Mouse (Mus musculus) layer of hippocampus, postnatal 25 days (tissue): ENCODE results near the gene Klf6. TPM values are rescaled to one million over a fixed set of nuclear protein-coding genes. Genes with fewer than 3 reads are reported as not detected.

Experiments
- DNase-seq, 2 experiments: peaks; one replicate each; pipeline ENCODE4 v3.0.0; 2022; ENCODE audit warnings: mixed read lengths in 2 of 2, low spot score in 1 of 2; ENCODE audit errors: extremely low spot score in 1 of 2
- microRNA-seq, 2 experiments: library from miRNA; unstranded; fragments of <30 nt; microRNA quantifications; one replicate each; pipeline ENCODE4 v1.2.0; 2021
- total RNA-seq, 2 experiments: library from RNA; stranded (reverse); gene quantifications; 2 replicates each; pipeline ENCODE4 v1.2.3; 2021

Gene Klf6
- total RNA-seq, 2 experiments from 2014 or later, result 28.4 to 30.7 TPM

DNA sequence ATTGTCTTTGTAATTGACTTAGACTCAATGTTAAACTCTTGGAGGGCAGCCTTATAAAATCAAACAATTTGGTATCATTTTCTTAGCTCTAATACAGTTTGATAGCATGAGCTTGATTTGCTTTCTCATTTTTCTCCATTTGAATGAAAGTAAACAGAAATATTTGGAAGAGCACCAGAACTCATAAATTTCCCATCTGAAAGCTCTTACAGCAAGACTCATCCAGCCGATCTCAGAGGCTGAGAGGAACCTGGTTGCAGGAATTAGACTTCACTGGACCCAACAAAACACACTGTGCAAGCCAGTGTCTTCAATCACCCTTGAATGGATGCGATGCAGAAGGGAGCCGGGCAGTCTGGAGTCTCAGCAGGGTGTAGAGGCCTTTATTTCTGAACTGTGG lies 34.6 kb downstream of the Klf6 start:
- no peak for DNase-seq

DNA sequence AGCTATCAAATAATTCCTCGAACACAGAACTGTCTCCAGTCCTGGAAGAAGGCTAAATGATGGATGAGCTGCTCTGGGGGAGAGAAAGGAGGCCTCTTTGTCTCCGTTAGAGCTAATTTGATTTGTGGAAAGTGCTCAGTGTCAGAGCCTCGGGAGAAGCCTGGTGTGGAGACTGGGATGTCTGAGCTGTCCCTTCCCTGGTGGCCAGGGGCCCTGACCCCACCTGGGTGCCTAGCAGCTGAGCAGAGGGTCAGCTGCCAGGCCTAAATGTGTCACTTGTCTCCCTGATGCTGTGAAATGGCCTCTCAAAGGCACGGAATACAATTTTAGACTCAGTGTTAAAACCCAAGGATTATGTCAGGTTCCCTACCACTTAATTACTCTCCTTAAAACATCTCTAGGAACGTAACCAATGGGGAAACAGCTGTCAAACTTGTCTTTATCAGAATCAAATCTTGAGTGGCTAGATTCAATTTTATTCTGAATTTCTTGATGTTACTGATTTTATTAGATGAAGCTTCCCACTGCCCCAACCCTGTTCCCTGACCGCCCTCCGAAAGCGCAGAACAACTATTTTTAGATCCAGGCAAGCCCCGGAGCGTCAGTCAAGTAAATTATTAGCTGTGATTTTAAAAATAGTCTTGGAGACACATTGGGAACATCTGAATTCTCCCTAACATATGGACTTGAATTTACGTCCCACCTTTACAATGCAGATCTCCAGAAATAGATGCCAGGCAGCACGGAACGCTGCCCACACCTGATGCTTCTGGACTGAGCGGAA lies 36.1 kb downstream of the Klf6 start:
- no peak for DNase-seq

DNA sequence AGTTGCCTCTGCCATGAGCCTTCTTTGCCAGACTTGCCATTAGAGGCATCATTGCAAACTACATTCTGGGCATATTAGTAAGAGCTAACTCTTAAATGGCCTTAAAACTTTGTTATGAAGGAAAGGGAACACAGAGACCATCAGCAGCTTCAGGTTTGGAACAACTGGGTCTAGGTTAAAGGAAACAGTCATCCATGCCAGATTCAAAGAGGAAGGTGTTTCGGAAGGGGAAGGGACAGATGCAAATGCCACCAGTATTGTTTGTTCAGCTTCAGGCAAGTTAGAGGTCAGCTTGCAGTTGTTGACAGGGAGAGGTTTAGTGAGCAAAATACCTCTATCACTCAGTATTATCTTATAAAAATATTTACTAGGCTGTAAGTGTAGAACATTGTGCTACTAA lies 37.7 kb downstream of the Klf6 start:
- DNase-seq, result no peak

DNA sequence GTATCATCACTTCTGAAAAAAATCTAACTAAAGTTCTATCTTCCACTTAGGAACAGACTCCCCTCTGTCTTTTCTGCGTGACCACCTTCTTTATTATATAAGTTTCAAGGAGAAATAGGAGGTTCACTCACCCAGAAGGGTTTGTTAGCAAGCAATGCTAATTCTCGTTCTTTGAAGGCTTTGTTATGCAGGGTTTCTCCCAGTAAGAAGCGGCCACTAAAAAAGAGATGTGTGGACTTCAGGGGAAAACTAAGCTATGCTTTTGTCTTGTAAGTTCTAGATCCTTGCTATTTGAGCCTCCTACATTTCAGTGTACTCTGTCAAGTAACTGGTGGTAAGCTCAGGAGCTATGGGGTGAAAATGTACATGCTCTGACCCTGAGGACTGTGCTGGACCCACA lies 38.4 kb downstream of the Klf6 start:
- DNase-seq, result no peak

DNA sequence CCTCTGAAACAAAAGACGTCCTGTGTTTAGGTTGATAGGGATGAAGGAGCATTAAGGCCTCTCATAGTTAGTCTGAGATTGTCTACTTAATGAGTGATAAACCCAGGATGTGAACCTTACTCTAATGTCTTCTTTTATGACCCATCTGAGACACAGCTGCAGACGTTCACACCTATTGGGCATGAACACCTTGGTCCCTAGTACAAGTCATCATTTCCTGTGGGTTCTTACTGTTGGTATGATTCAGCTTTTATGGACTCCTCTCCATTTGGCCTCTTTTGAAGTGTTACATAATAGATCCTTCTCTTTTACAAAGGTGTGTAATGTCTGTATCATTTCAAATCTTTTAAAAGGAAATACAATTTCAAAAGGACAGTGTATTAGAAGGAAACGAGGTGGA lies 51.9 kb downstream of the Klf6 start:
- DNase-seq, result no peak

DNA sequence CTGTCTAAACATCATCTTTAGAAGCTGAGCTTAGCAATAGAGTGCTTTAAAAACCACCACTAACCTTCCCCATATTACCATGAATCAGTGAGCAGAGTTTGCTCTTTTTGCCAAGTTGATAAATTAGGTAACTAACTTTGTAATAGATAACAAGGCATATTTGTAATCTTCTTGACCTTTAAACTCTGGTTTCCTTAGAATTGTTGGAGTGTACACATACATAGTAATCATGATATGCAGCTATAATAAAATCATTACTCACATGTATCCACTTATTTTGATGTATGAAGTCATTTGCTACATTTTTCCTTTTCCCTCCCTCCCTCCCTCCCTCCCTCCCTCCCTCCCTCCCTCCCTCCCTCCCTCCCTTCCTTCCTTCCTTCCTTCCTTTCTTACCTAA lies 56.1 kb downstream of the Klf6 start:
- DNase-seq, result no peak

DNA sequence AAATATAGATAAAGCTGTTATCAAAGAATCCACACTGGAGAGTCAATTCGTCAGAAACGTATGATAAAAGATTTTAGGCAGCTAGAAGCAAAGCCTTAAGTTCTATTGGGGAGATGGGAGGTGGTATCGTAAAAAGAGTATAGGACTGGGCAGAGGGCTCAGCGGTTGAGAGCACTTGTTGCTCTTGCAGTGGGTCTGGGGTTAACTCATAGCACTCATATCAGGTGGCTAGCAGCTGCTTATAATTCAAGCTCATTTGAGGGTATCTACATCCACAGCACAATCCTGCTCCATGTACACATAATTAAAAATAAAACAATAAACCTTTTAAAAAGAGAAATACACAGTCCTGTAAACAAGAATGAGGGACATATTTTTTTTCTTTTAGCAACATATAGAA lies 58.7 kb downstream of the Klf6 start:
- no peak for DNase-seq

Small RNA genes lying within 50 kb of the gene (microRNA-seq; reads per million reads assigned to microRNA genes)
- 0 reads per million in 2 experiments for gene Gm26043
